Mouse (Mus musculus) midbrain, embryonic 15.5 days (tissue): Measurements from ENCODE around the gene Dscaml1. TPM values are rescaled to one million over a fixed set of nuclear protein-coding genes. Genes with fewer than 3 reads are reported as not detected.

Experiments
- ATAC-seq: fragments of 200-750 bp; cut with Nextera tagmentation; replicated peaks from 2 replicates; pipeline ENCODE4 v1.8.0; 2017; ENCODE audit warnings: moderate TSS enrichment
- H3K27ac ChIP-seq: fragments of 300-500 bp; sonication (generic); 2 replicates; pipeline ENCODE4 v1.5.1; 2015; ENCODE audit warnings: mild to moderate bottlenecking, inconsistent platforms
- H3K27me3 ChIP-seq: fragments of 300-500 bp; sonication (generic); replicated peaks from 2 replicates; pipeline ENCODE4 v1.6.1; 2015; ENCODE audit warnings: inconsistent platforms
- H3K36me3 ChIP-seq: fragments of 300-500 bp; sonication (generic); replicated peaks from 2 replicates; pipeline ENCODE4 v1.6.1; 2015; ENCODE audit warnings: inconsistent platforms
- H3K4me1 ChIP-seq: fragments of 300-500 bp; sonication (generic); 2 replicates; pipeline ENCODE4 v1.6.1; 2015; ENCODE audit warnings: inconsistent platforms
- H3K4me2 ChIP-seq: fragments of 300-500 bp; sonication (generic); 2 replicates; pipeline ENCODE4 v1.6.1; 2015; ENCODE audit warnings: inconsistent platforms, mild to moderate bottlenecking, moderate library complexity
- H3K4me3 ChIP-seq: fragments of 300-500 bp; sonication (generic); 2 replicates; pipeline ENCODE4 v1.5.1; 2015; ENCODE audit warnings: mild to moderate bottlenecking, inconsistent platforms
- H3K9ac ChIP-seq: fragments of 300-500 bp; sonication (generic); 2 replicates; pipeline ENCODE4 v1.6.1; 2015; ENCODE audit warnings: mild to moderate bottlenecking, inconsistent platforms
- H3K9me3 ChIP-seq: fragments of 300-500 bp; sonication (generic); 2 replicates; pipeline ENCODE4 v1.6.1; 2016; ENCODE audit warnings: inconsistent platforms
- WGBS: fragments of 180-500 bp; shearing (Covaris S2); methylation state at CpG from one replicate; pipeline ENCODE4 v1.1.7; 2015; ENCODE audit warnings: mixed read lengths; 5-methylcytosine and 5-hydroxymethylcytosine counted together
- polyA plus RNA-seq: library from polyadenylated mRNA; unstranded; fragments of >200 nt; fragmentation: Nextera tagmentation; extraction: Ambion mirVana; gene quantifications from 2 replicates; pipeline ENCODE4 v1.2.1, GENCODE M21; 2015

The Dscaml1 gene
- polyA plus RNA-seq, 1 experiment from 2014 or later, result 19.6 TPM

GRCm38 (mm10) chr9:45501295-45501927, 75.0 kb downstream of the Dscaml1 start:
- Histone ChIP-seq H3K9me3 (no peaks in the 10 kb centered on the region), H3K4me1 (peaks cover 37% of the 10 kb centered on the region), H3K4me2 (no peak overlapping the region), H3K27me3 (no peaks in the 10 kb centered on the region), H3K9ac (no peak overlapping the region), H3K36me3 (no peaks in the 10 kb centered on the region), H3K4me3 (no peak overlapping the region), H3K27ac (peak overlapping the region; percentile 12; the same call in 1 of the 2 replicates)
- ATAC-seq, result no peak
- 59% methylated on average over 5 of the region's 5 CpGs for WGBS

- Histone ChIP-seq H3K4me1 (peaks cover 37% of the 10 kb centered on the region), H3K4me2 (no peak overlapping the region), H3K27me3 (no peaks in the 10 kb centered on the region), H3K9ac (no peak overlapping the region), H3K27ac (peak overlapping the region; percentile 12; the same call in 1 of the 2 replicates), H3K36me3 (no peaks in the 10 kb centered on the region), H3K9me3 (no peaks in the 10 kb centered on the region), H3K4me3 (no peak overlapping the region)
- 0 out of 2 replicates have a peak, but pooled peaks have one; percentile 16 for ATAC-seq
- 9% methylated on average over 14 of the region's 14 CpGs for WGBS
These were observed 75.7 kb downstream of the Dscaml1 start for GRCm38 (mm10) chr9:45501963-45502641.

GRCm38 (mm10) chr9:45504977-45505376, 78.5 kb downstream of the Dscaml1 start:
- Histone ChIP-seq H3K9me3 (no peaks in the 10 kb centered on the region), H3K36me3 (no peaks in the 10 kb centered on the region), H3K27me3 (no peaks in the 10 kb centered on the region), H3K9ac (no peak overlapping the region), H3K4me3 (no peak overlapping the region), H3K27ac (peak overlapping the region; percentile 60), H3K4me1 (peaks cover 44% of the 10 kb centered on the region), H3K4me2 (no peak overlapping the region)
- peak; percentile 40; the same call in 1 of the 2 replicates for ATAC-seq
- 43% methylated on average over 5 of the region's 5 CpGs for WGBS

- H3K27ac ChIP-seq, result peak overlapping the region; percentile 60
- H3K4me1 ChIP-seq, result peaks cover 46% of the 10 kb centered on the region
- no peak overlapping the region for H3K4me2 ChIP-seq
- peak; percentile 73 for ATAC-seq
- no peak overlapping the region for H3K9ac ChIP-seq
- no peaks in the 10 kb centered on the region for H3K36me3 ChIP-seq
- no peaks in the 10 kb centered on the region for H3K9me3 ChIP-seq
- H3K27me3 ChIP-seq, result no peaks in the 10 kb centered on the region
- H3K4me3 ChIP-seq, result no peak overlapping the region
- WGBS, result 44% methylated on average over 4 of the region's 4 CpGs
These were observed 79.1 kb downstream of the Dscaml1 start for GRCm38 (mm10) chr9:45505487-45505939.

- Histone ChIP-seq H3K27ac (no peak overlapping the region), H3K36me3 (no peaks in the 10 kb centered on the region), H3K4me1 (peaks cover 42% of the 10 kb centered on the region), H3K4me3 (no peak overlapping the region), H3K9ac (no peak overlapping the region), H3K4me2 (no peak overlapping the region), H3K27me3 (no peaks in the 10 kb centered on the region), H3K9me3 (no peaks in the 10 kb centered on the region)
- no peak for ATAC-seq
- 62% methylated on average over 9 of the region's 9 CpGs for WGBS
These were observed 81.1 kb downstream of the Dscaml1 start for GRCm38 (mm10) chr9:45507482-45507881.

- Histone ChIP-seq H3K9me3 (no peaks in the 10 kb centered on the region), H3K4me3 (no peak overlapping the region), H3K4me2 (no peak overlapping the region), H3K36me3 (no peaks in the 10 kb centered on the region), H3K9ac (no peak overlapping the region), H3K4me1 (peaks cover 24% of the 10 kb centered on the region), H3K27ac (peak overlapping the region; percentile 73), H3K27me3 (no peaks in the 10 kb centered on the region)
- ATAC-seq, result no peak
- WGBS, result 42% methylated on average over 10 of the region's 10 CpGs
These were observed 84.5 kb downstream of the Dscaml1 start for GRCm38 (mm10) chr9:45510806-45511546.

- Histone ChIP-seq H3K27ac (no peak overlapping the region), H3K4me2 (no peak overlapping the region), H3K27me3 (no peaks in the 10 kb centered on the region), H3K36me3 (no peaks in the 10 kb centered on the region), H3K9me3 (no peaks in the 10 kb centered on the region), H3K4me3 (no peak overlapping the region), H3K4me1 (0 out of 2 replicates have a peak, but pooled peaks cover 3% of the 10 kb centered on the region), H3K9ac (no peak overlapping the region)
- ATAC-seq, result no peak
- 74% methylated on average over 11 of the region's 11 CpGs for WGBS
These were observed 91.7 kb downstream of the Dscaml1 start for GRCm38 (mm10) chr9:45517993-45518705.

GRCm38 (mm10) chr9:45519841-45520240, 93.4 kb downstream of the Dscaml1 start:
- Histone ChIP-seq H3K4me1 (0 out of 2 replicates have a peak, but pooled peaks cover 3% of the 10 kb centered on the region), H3K36me3 (no peaks in the 10 kb centered on the region), H3K4me2 (no peak overlapping the region), H3K27me3 (no peaks in the 10 kb centered on the region), H3K4me3 (no peak overlapping the region), H3K9ac (no peak overlapping the region), H3K9me3 (no peaks in the 10 kb centered on the region), H3K27ac (no peak overlapping the region)
- WGBS, result 78% methylated on average over 6 of the region's 6 CpGs
- no peak for ATAC-seq

GRCm38 (mm10) chr9:45522866-45523265, 96.4 kb downstream of the Dscaml1 start:
- Histone ChIP-seq H3K27ac (no peak overlapping the region), H3K27me3 (no peaks in the 10 kb centered on the region), H3K4me1 (0 out of 2 replicates have a peak, but pooled peaks cover under 1% of the 10 kb centered on the region), H3K9ac (no peak overlapping the region), H3K4me2 (no peak overlapping the region), H3K4me3 (no peak overlapping the region), H3K9me3 (no peaks in the 10 kb centered on the region), H3K36me3 (no peaks in the 10 kb centered on the region)
- ATAC-seq, result no peak
- WGBS, result 82% methylated on average over 3 of the region's 3 CpGs

GRCm38 (mm10) chr9:45524505-45524904, 98.1 kb downstream of the Dscaml1 start:
- no peak for ATAC-seq
- H3K9me3 ChIP-seq, result no peaks in the 10 kb centered on the region
- H3K4me3 ChIP-seq, result no peak overlapping the region
- H3K9ac ChIP-seq, result no peak overlapping the region
- H3K4me2 ChIP-seq, result no peak overlapping the region
- WGBS, result 78% methylated on average over 8 of the region's 8 CpGs
- H3K4me1 ChIP-seq, result peaks cover 3% of the 10 kb centered on the region; the same call in 1 of the 2 replicates
- H3K27ac ChIP-seq, result no peak overlapping the region
- H3K36me3 ChIP-seq, result no peaks in the 10 kb centered on the region
- no peaks in the 10 kb centered on the region for H3K27me3 ChIP-seq

GRCm38 (mm10) chr9:45533253-45533652, 106.8 kb downstream of the Dscaml1 start:
- H3K4me1 ChIP-seq, result peaks cover 41% of the 10 kb centered on the region
- H3K36me3 ChIP-seq, result no peaks in the 10 kb centered on the region
- H3K4me2 ChIP-seq, result no peak overlapping the region
- no peaks in the 10 kb centered on the region for H3K27me3 ChIP-seq
- no peaks in the 10 kb centered on the region for H3K9me3 ChIP-seq
- H3K4me3 ChIP-seq, result no peak overlapping the region
- H3K9ac ChIP-seq, result no peak overlapping the region
- no peak overlapping the region for H3K27ac ChIP-seq
- no peak for ATAC-seq
- WGBS, result 86% methylated on average over 2 of the region's 2 CpGs
